23 mouse cellular contexts compared by ENCODE assay signal in the genomic region with DNA sequence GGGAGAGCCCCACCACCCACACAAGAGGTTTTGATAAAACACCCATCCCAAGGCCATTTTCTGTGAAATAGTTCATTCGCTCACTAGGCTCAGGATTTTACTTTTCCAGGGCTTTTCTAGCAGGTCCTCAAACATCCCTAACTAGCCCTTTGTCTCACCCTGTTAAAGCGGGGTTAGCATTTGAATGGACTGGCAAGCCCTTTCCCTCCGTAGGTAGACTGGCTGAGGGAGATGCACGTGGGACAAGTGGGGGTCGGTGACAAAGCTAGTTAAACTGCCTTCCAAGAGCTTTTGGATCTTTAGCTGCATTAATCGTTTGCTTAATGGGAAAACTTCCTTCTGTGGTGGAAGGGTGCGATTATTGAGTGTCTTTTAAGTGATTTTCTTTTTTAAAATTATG. TPM values are rescaled to one million over a fixed set of nuclear protein-coding genes. Genes with fewer than 3 reads are reported as not detected.
DNase-seq lines count a peak whose midpoint lies in the region; ATAC-seq lines count a peak whose summit lies in the region.
"Had no signal": no experiment of that assay in that cellular context is flagged by ENCODE, and none has a peak within 500 bp of the region (broad histone marks: within the 10 kb centered on the region; RNA-seq: fewer than 3 reads in every experiment).

No protein-coding gene starts in this region.

- peaks cover 10% of the 10 kb centered on the region; the same call in 1 of the 2 replicates for H3K4me1 ChIP-seq in intestine, embryonic 15.5 days (replicated peaks)
- H3K4me1 ChIP-seq in intestine, embryonic 16.5 days (ENCODE audit: control insufficient read depth, insufficient read depth, low read length) = peaks cover 10% of the 10 kb centered on the region
- no peaks in the 10 kb centered on the region; the same call in 1 of the 2 replicates for H3K4me1 ChIP-seq in embryonic facial prominence, embryonic 14.5 days (ENCODE audit: control insufficient read depth, insufficient read depth, low read length)
- peaks cover 45% of the 10 kb centered on the region for H3K4me1 ChIP-seq in limb, embryonic 15.5 days

- no peak overlapping the region for H3K27ac ChIP-seq in intestine, embryonic 15.5 days
- H3K27ac ChIP-seq in intestine, embryonic 16.5 days (ENCODE audit: low read length) = no peak overlapping the region
- no peak overlapping the region for H3K27ac ChIP-seq in embryonic facial prominence, embryonic 14.5 days (replicated peaks; ENCODE audit: low read depth, low read length)
- no peak overlapping the region for H3K27ac ChIP-seq in limb, embryonic 15.5 days
- H3K27ac ChIP-seq: forebrain, embryonic 12.5 days; gastrocnemius, adult 2 months; heart, embryonic 15.5 days; hindbrain, embryonic 14.5 days; midbrain, embryonic 12.5 days had no signal

- peak overlapping the region; percentile 7; the same call in 1 of the 2 replicates for H3K4me3 ChIP-seq in intestine, embryonic 15.5 days (replicated peaks)
- H3K4me3 ChIP-seq in intestine, embryonic 16.5 days (ENCODE audit: low read length) = no peak overlapping the region; the same call in 1 of the 2 replicates
- peak overlapping the region; percentile 35 for H3K4me3 ChIP-seq in embryonic facial prominence, embryonic 14.5 days (ENCODE audit: low read depth, low read length)
- H3K4me3 ChIP-seq in limb, embryonic 15.5 days = peak overlapping the region; percentile 44
- H3K4me3 ChIP-seq: forebrain, embryonic 12.5 days; gastrocnemius, adult 2 months; heart, embryonic 15.5 days; midbrain, embryonic 12.5 days had no signal

- no peak for ATAC-seq in intestine, embryonic 15.5 days
- ATAC-seq in intestine, embryonic 16.5 days = no peak
- ATAC-seq in embryonic facial prominence, embryonic 14.5 days (ENCODE audit: low read depth) = no peak
- ATAC-seq in limb, embryonic 15.5 days (ENCODE audit: insufficient number of reproducible peaks, low FRiP score, low TSS enrichment, low read depth) = no peak
- ATAC-seq: inflammation-experienced regulatory T-cells, adult 6 months had no signal

- intact Hi-C loops in left cerebral cortex, postnatal 10 days (cut with DNase I) = loop anchor here (10.0 kb wide), 1 partner anchor 1103 kb away; no protein-coding TSS in a partner anchor

- no peak overlapping the region for H3K9ac ChIP-seq in intestine, embryonic 15.5 days
- no peak overlapping the region for H3K9ac ChIP-seq in intestine, embryonic 16.5 days (ENCODE audit: low read depth, low read length)
- H3K9ac ChIP-seq in embryonic facial prominence, embryonic 14.5 days (ENCODE audit: low read depth, low read length) = no peak overlapping the region
- H3K9ac ChIP-seq in limb, embryonic 15.5 days = no peak overlapping the region
- H3K9ac ChIP-seq: forebrain, embryonic 12.5 days; heart, embryonic 15.5 days; hindbrain, embryonic 14.5 days; midbrain, embryonic 12.5 days had no signal

- peaks cover 38% of the 10 kb centered on the region for H3K27me3 ChIP-seq in intestine, embryonic 15.5 days (replicated peaks)
- H3K27me3 ChIP-seq in intestine, embryonic 16.5 days (replicated peaks; ENCODE audit: control insufficient read depth, insufficient read depth, low read length) = peaks cover 25% of the 10 kb centered on the region
- H3K27me3 ChIP-seq in embryonic facial prominence, embryonic 14.5 days (replicated peaks; ENCODE audit: control insufficient read depth, insufficient read depth, low read length) = peaks cover 55% of the 10 kb centered on the region
- peaks cover 40% of the 10 kb centered on the region for H3K27me3 ChIP-seq in limb, embryonic 15.5 days

- peak; percentile 91 for DNase-seq in ES-CJ7 (ENCODE audit: low read depth, low spot score)
- no peak for DNase-seq in embryonic facial prominence, embryonic 14.5 days (ENCODE audit: low spot score)
- DNase-seq in left cerebral cortex, postnatal 10 days (ENCODE audit: extremely low spot score in 1 of 2, low spot score in 2 of 2) = no peak
- no peak for DNase-seq in cerebellum, adult 18-20 months
- no peak for DNase-seq in left cerebral cortex, adult 9 months (ENCODE audit: low spot score in 2 of 2)
- DNase-seq: adrenal gland, adult 2 months; cerebellum, adult 11-12 months; cerebellum, postnatal 25 days; gastrocnemius, adult 2 months; heart, postnatal 4 days; kidney, postnatal 10 days; lung, adult 2 months; thymus, postnatal 25 days had no signal

- H3K9me3 ChIP-seq in intestine, embryonic 15.5 days = peaks cover 16% of the 10 kb centered on the region
- H3K9me3 ChIP-seq in intestine, embryonic 16.5 days (ENCODE audit: control insufficient read depth, low read length) = peaks cover 20% of the 10 kb centered on the region
- peaks cover 40% of the 10 kb centered on the region for H3K9me3 ChIP-seq in embryonic facial prominence, embryonic 14.5 days (ENCODE audit: control insufficient read depth, low read length)
- H3K9me3 ChIP-seq in limb, embryonic 15.5 days = peaks cover 12% of the 10 kb centered on the region

- WGBS in intestine, embryonic 15.5 days = 49% methylated on average over 7 of the region's 7 CpGs
- WGBS in intestine, embryonic 16.5 days = 41% methylated on average over 7 of the region's 7 CpGs
- 42% methylated on average over 7 of the region's 7 CpGs for WGBS in embryonic facial prominence, embryonic 14.5 days
- WGBS in limb, embryonic 15.5 days = 49% methylated on average over 7 of the region's 7 CpGs

- H3K36me3 ChIP-seq in intestine, embryonic 15.5 days = peaks cover 35% of the 10 kb centered on the region
- peaks cover 36% of the 10 kb centered on the region for H3K36me3 ChIP-seq in intestine, embryonic 16.5 days (ENCODE audit: control insufficient read depth, insufficient read depth, low read length)
- H3K36me3 ChIP-seq in embryonic facial prominence, embryonic 14.5 days (ENCODE audit: control insufficient read depth, insufficient read depth, low read length) = peaks cover 62% of the 10 kb centered on the region
- peaks cover 59% of the 10 kb centered on the region for H3K36me3 ChIP-seq in limb, embryonic 15.5 days

- 0 out of 2 replicates have a peak overlapping the region, but pooled peaks have one; percentile 6 for H3K4me2 ChIP-seq in intestine, embryonic 15.5 days (replicated peaks)
- no peak overlapping the region for H3K4me2 ChIP-seq in intestine, embryonic 16.5 days (ENCODE audit: low read depth, low read length)
- no peak overlapping the region for H3K4me2 ChIP-seq in embryonic facial prominence, embryonic 14.5 days (ENCODE audit: low read depth, low read length)
- H3K4me2 ChIP-seq in limb, embryonic 15.5 days = peak overlapping the region; percentile 17; the same call in 1 of the 2 replicates
- H3K4me2 ChIP-seq: forebrain, embryonic 12.5 days; heart, embryonic 15.5 days; hindbrain, embryonic 14.5 days; midbrain, embryonic 12.5 days had no signal

RNA-seq across cellular contexts. Expression of a gene that starts 3.8 kb away (rescaled TPM):
- 1,496 and 1,641 TPM in 2 replicates for polyA plus RNA-seq in intestine, embryonic 15.5 days (2015; fragmentation: Nextera tagmentation; extraction: Ambion mirVana)
- 402 and 775 TPM in 2 replicates for polyA plus RNA-seq in intestine, embryonic 16.5 days (2015; fragmentation: Nextera tagmentation; extraction: Ambion mirVana)
- polyA plus RNA-seq in embryonic facial prominence, embryonic 14.5 days (2014; fragmentation: Nextera tagmentation; extraction: Ambion mirVana) = 2,600 and 2,666 TPM in 2 replicates
- 2,137 and 2,166 TPM in 2 replicates for polyA plus RNA-seq in limb, embryonic 15.5 days (2015; fragmentation: Nextera tagmentation; extraction: Ambion mirVana)
- 1,000 to 10,000 TPM; 1,952 to 1,966 TPM for total RNA-seq in left cerebral cortex, postnatal 10 days (2021)

RNA-seq across cellular contexts. Expression of a gene that starts 58.6 kb away (rescaled TPM):
- 29.6 and 40.8 TPM in 2 replicates for polyA plus RNA-seq in intestine, embryonic 15.5 days (2015; fragmentation: Nextera tagmentation; extraction: Ambion mirVana)
- polyA plus RNA-seq in intestine, embryonic 16.5 days (2015; fragmentation: Nextera tagmentation; extraction: Ambion mirVana) = 37.0 and 98.1 TPM in 2 replicates
- 15.1 and 18.1 TPM in 2 replicates for polyA plus RNA-seq in embryonic facial prominence, embryonic 14.5 days (2014; fragmentation: Nextera tagmentation; extraction: Ambion mirVana)
- polyA plus RNA-seq in limb, embryonic 15.5 days (2015; fragmentation: Nextera tagmentation; extraction: Ambion mirVana) = 28.5 and 42.0 TPM in 2 replicates
- 1 to 10 TPM; 2.2 to 2.6 TPM for total RNA-seq in left cerebral cortex, postnatal 10 days (2021)
- total RNA-seq: liver, adult 2 months had no signal
- polyA plus RNA-seq: adrenal gland, adult 2 months; inflammation-experienced regulatory T-cells, adult 6 months; lung, adult 2 months; testis, adult 2 months had no signal

Comparison
In these comparisons a context has a peak if more than half of its experiments do, and no peak if none do; other contexts are left out.
1. H3K4me2 ChIP-seq: peak in intestine, embryonic 15.5 days (single experiment) and limb, embryonic 15.5 days (single experiment); none in intestine, embryonic 16.5 days (single experiment) and embryonic facial prominence, embryonic 14.5 days (single experiment).